Mouse (Mus musculus): ENCODE measurements at regions not wholly inside any gene's neighbourhood (a gene's known extent, or its start where the extent isn't known, plus 50 kb on each side); places are given as distances from the start of the nearest gene placed in this dataset.
A peak's percentile ranks its signal among the peaks of the same experiment; 100 is the strongest.
"Not testable (repeated sequence)": the region's sequence is repeated elsewhere in the genome, so short reads cannot be mapped to it uniquely, and the experiment has no call there.

DNA sequence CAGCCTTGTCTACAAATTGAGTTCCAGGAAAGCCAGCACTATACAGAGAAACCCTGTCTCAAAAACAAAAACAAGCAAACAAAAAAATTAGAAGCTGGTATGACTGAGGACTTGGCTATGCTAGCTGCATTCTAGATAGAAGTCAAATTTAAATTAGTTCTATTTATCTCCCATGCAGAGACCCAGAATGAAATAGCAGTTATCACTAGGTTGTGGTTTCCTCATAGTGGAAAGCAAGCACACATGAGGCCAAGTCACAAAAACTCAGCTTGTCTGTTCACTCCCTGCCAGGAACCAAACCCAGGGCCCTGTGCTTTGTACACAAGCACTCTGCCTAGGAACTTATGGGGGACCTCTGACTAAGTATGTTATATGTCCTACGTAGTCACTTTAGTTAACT lies 126.8 kb upstream of the Alkbh8 start:
- H3K4me3 ChIP-seq (replicated peaks in 1 of 3; ENCODE audit: low read depth in 2 of 3, low read length in 2 of 3, poor library complexity in 1 of 3); H3K9ac ChIP-seq (ENCODE audit: insufficient read depth, low read depth); dilution Hi-C loops (cut with MboI; ENCODE audit: extremely low pct_ligation_motif_present, extremely low pct_unique_long_range_greater_than_20kb, low sequenced_read_pairs); H3K36me3 ChIP-seq (replicated peaks in 1 of 2; ENCODE audit: control insufficient read depth in 1 of 2, insufficient read depth in 1 of 2, low read length in 1 of 2); H3K9me3 ChIP-seq (replicated peaks; ENCODE audit: low read length); DNase-seq (ENCODE audit: extremely low read depth); in situ Hi-C loops (cut with MboI; ENCODE audit: low pct_ligation_motif_present, low pct_unique_long_range_greater_than_20kb, low sequenced_read_pairs); H3K79me2 ChIP-seq (replicated peaks; ENCODE audit: control insufficient read depth, extremely low read depth, insufficient read depth, poor library complexity, severe bottlenecking); H3K4me1 ChIP-seq (ENCODE audit: control insufficient read depth in 1 of 2, insufficient read depth in 2 of 2); H3K27me3 ChIP-seq (replicated peaks); H3K4me2 ChIP-seq (ENCODE audit: insufficient read depth, low read depth, poor library complexity, severe bottlenecking); H3K27ac ChIP-seq (ENCODE audit: insufficient read depth, low read depth): not testable (repeated sequence)

- H3K36me3 ChIP-seq (replicated peaks in 1 of 2; ENCODE audit: control insufficient read depth in 1 of 2, insufficient read depth in 1 of 2, low read length in 1 of 2) = no peaks in the 10 kb centered on the region
- no peak overlapping the region for H3K9ac ChIP-seq (ENCODE audit: insufficient read depth, low read depth)
- TF ChIP-seq CTCF (conservative IDR thresholded peaks at IDR 0.05 in 1 of 2, IDR thresholded peaks at IDR 0.05 in 1 of 2; ENCODE audit: low read depth in 2 of 2, low read length in 2 of 2) (no peak), MAX (IDR thresholded peaks at IDR 0.05; ENCODE audit: low read length) (no peak), MXI1 (IDR thresholded peaks at IDR 0.05; ENCODE audit: low read depth, low read length) (no peak), JUND (conservative IDR thresholded peaks at IDR 0.05; ENCODE audit: low read depth, low read length) (no peak), BHLHE40 (IDR thresholded peaks at IDR 0.05; ENCODE audit: low read depth, low read length) (no peak), IRF4 (IDR thresholded peaks at IDR 0.05; ENCODE audit: low read depth, low read length) (no peak), USF2 (conservative IDR thresholded peaks at IDR 0.05; ENCODE audit: low read depth, low read length) (no peak), MYC (IDR thresholded peaks at IDR 0.05; ENCODE audit: low read depth, low read length) (no peak), SMC3 (IDR thresholded peaks at IDR 0.05; ENCODE audit: low read depth, low read length) (no peak), KAT2A (IDR thresholded peaks at IDR 0.05; ENCODE audit: insufficient replicate concordance, low read length) (no peak), USF1 (IDR thresholded peaks at IDR 0.05; ENCODE audit: low read depth, low read length) (no peak), RCOR1 (conservative IDR thresholded peaks at IDR 0.05; ENCODE audit: low read depth, low read length) (no peak)
- no peaks in the 10 kb centered on the region for H3K27me3 ChIP-seq (replicated peaks)
- H3K4me3 ChIP-seq (replicated peaks in 1 of 3; ENCODE audit: low read depth in 2 of 3, low read length in 2 of 3, poor library complexity in 1 of 3) = no peak overlapping the region
- DNase-seq (ENCODE audit: extremely low read depth) = peak; percentile 100
- no peak overlapping the region for H3K27ac ChIP-seq (ENCODE audit: insufficient read depth, low read depth)
- H3K9me3 ChIP-seq (replicated peaks; ENCODE audit: low read length) = no peaks in the 10 kb centered on the region
- in situ Hi-C loops (cut with MboI; ENCODE audit: low pct_ligation_motif_present, low pct_unique_long_range_greater_than_20kb, low sequenced_read_pairs) = no loop called here
- no peaks in the 10 kb centered on the region for H3K79me2 ChIP-seq (replicated peaks; ENCODE audit: control insufficient read depth, extremely low read depth, insufficient read depth, poor library complexity, severe bottlenecking)
- H3K4me2 ChIP-seq (ENCODE audit: insufficient read depth, low read depth, poor library complexity, severe bottlenecking) = no peak overlapping the region
- dilution Hi-C loops (cut with MboI; ENCODE audit: extremely low pct_ligation_motif_present, extremely low pct_unique_long_range_greater_than_20kb, low sequenced_read_pairs) = no loop called here
- H3K4me1 ChIP-seq (ENCODE audit: control insufficient read depth in 1 of 2, insufficient read depth in 2 of 2) = no peaks in the 10 kb centered on the region
Measured at GRCm38 (mm10) chr9:3258396-3259300, 76.3 kb upstream of the Alkbh8 start.

DNA sequence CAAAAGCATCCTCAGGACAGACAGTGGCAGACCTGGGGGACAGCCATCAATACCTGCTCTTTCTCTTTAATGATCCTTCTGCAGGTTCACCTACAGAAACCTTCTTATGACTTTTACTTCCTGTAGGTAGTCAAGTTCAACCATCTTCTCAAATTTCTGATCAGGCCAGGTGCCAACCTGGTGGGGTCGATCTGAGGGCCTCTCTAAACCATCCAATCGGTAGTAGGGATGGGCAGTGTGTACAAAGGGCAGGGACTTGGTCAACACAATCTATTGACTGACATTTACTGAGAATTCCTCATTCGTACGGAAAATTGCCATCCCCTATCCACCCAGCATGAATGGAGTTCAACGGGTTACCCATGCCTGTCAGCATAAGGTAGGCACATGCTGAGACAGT lies 74.8 kb upstream of the Alkbh8 start:
- Histone ChIP-seq H3K27me3 (replicated peaks) (no peaks in the 10 kb centered on the region), H3K79me2 (replicated peaks; ENCODE audit: control insufficient read depth, extremely low read depth, insufficient read depth, poor library complexity, severe bottlenecking) (no peaks in the 10 kb centered on the region), H3K27ac (ENCODE audit: insufficient read depth, low read depth) (no peak overlapping the region), H3K4me2 (ENCODE audit: insufficient read depth, low read depth, poor library complexity, severe bottlenecking) (no peak overlapping the region), H3K36me3 (replicated peaks in 1 of 2; ENCODE audit: control insufficient read depth in 1 of 2, insufficient read depth in 1 of 2, low read length in 1 of 2) (no peaks in the 10 kb centered on the region), H3K4me3 (replicated peaks in 1 of 3; ENCODE audit: low read depth in 2 of 3, low read length in 2 of 3, poor library complexity in 1 of 3) (no peak overlapping the region), H3K9me3 (replicated peaks; ENCODE audit: low read length) (no peaks in the 10 kb centered on the region), H3K9ac (ENCODE audit: insufficient read depth, low read depth) (no peak overlapping the region), H3K4me1 (ENCODE audit: control insufficient read depth in 1 of 2, insufficient read depth in 2 of 2) (no peaks in the 10 kb centered on the region)
- DNase-seq (ENCODE audit: extremely low read depth) = peak; percentile 48
- no peak for TF ChIP-seq PAX5 (IDR thresholded peaks at IDR 0.05; ENCODE audit: low read length)
- TF ChIP-seq POLR2A (IDR thresholded peaks at IDR 0.05; ENCODE audit: low read depth, low read length) = no peak
- TF ChIP-seq EP300 (IDR thresholded peaks at IDR 0.05; ENCODE audit: low read length) = no peak
- TF ChIP-seq MEF2A (IDR thresholded peaks at IDR 0.05; ENCODE audit: borderline replicate concordance, low read depth, low read length) = no peak
- no peak for TF ChIP-seq MAX (IDR thresholded peaks at IDR 0.05; ENCODE audit: low read length)
- TF ChIP-seq GABPA (IDR thresholded peaks at IDR 0.05; ENCODE audit: insufficient replicate concordance, low read depth, low read length) = no peak
- no peak for TF ChIP-seq CTCF (conservative IDR thresholded peaks at IDR 0.05 in 1 of 2, IDR thresholded peaks at IDR 0.05 in 1 of 2; ENCODE audit: low read depth in 2 of 2, low read length in 2 of 2)
- no peak for TF ChIP-seq IRF4 (IDR thresholded peaks at IDR 0.05; ENCODE audit: low read depth, low read length)
- in situ Hi-C loops (cut with MboI; ENCODE audit: low pct_ligation_motif_present, low pct_unique_long_range_greater_than_20kb, low sequenced_read_pairs) = no loop called here
- dilution Hi-C loops (cut with MboI; ENCODE audit: extremely low pct_ligation_motif_present, extremely low pct_unique_long_range_greater_than_20kb, low sequenced_read_pairs) = no loop called here

All from CH12.LX (cell line).